Mouse (Mus musculus): Measurements from ENCODE around the gene Rab36. TPM values are rescaled to one million over a fixed set of nuclear protein-coding genes. Genes with fewer than 3 reads are reported as not detected.

The Rab36 gene
- total RNA-seq (2021), result 10 to 100 TPM; 23.7 to 23.9 TPM
- long read RNA-seq, experiment 1, partial matches to known transcripts, result 3 of 11 reads
- long read RNA-seq, experiment 1, other reads (novel, unspliced or antisense), result 4 of 11 reads
- long read RNA-seq, experiment 2, transcript Rab36-209 (11 exons, 2,620 nt), result major isoform, 5 of 15 reads
- long read RNA-seq, experiment 2, partial matches to known transcripts, result 3 of 15 reads
- long read RNA-seq, experiment 2, other reads (novel, unspliced or antisense), result 7 of 15 reads

DNA sequence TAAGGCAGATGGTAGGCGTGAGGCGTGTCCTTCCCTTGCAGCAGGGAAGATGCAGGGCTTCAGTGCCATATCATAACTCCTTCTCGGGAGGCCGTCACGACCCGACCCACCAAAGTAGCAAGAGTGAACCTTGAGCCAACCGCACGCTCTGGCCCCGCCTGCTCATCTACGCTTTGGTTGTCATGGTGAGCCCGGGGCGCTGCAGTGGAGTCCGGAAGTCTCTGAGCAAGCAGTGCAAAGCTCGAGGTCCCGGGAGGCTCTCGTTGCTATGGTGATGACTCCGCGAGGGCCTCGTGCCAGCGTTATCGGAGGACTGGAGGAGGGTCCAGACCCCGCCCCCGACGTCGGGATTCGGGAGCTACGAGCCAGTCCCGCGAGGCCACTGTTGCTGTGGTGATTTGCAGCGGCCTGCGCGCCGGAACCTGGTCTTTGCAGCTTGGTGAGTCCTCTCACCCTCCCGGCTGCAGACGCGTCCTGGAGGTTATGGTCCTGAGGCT is at the start of gene Rab36:
Gene Rab36, plus strand, starts transcription at position 176 of the 497 bp plus-strand sequence.
- peak; percentile 91 to 95 for DNase-seq (ENCODE audit: low spot score in 2 of 2)

DNA sequence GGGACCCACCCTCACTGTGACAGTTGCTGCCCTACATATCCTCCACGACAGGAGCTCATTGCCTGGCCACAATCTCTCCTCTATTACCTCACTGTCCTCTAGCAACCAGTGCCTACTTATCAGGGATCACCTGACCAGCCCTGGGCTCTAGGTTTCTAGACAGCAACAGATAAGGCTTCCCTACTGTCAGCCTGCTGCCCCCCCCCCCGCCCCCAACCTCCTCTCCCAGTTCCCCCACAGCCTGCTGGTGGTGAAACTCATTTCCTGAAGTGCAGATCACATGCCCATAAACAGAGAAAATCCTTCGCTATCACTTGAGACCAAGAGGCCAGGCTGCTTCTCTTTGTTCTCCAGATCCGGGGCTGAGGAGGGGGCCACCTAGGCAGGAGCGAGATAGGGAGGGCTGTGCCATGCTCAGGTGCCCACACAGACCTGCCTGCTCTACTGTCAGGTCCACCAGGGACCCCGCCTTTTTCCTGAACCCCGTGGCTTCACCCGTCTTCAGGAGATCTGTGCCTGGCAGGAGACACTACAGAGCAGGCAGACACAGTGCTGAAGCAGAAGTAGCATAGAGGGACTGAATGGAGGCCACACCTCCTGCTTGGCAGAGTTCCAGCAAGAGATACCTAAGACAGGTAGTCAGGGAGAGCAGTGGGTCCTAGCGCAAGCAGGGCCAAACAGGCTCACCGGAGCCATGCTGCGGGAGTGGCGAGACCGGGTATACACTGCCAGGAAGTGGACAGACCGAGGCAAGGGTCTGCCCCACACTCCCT is 49.0 kb upstream of the Rab36 start:
- no peak for DNase-seq (ENCODE audit: low spot score in 2 of 2)

DNA sequence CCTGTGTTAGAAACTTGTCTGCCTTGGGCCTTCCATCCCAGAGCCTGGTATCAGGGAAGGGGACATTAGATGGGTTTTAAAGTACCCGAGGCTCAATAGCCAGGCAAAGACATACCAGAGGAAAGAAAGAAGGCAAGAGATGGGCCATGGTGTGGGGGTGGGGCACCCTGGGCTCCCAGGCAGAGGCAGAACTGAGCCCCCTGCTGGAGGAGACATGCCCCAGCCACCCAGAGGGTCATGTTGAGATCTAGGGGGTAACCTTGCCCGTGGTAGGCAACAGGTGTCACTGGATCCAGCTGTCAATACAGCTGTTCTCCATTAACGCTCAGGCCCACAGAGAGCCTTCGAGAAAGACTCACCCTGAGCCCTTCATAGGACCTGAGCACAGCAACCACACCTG is 47.0 kb upstream of the Rab36 start:
- DNase-seq (ENCODE audit: low spot score in 2 of 2), result no peak

DNA sequence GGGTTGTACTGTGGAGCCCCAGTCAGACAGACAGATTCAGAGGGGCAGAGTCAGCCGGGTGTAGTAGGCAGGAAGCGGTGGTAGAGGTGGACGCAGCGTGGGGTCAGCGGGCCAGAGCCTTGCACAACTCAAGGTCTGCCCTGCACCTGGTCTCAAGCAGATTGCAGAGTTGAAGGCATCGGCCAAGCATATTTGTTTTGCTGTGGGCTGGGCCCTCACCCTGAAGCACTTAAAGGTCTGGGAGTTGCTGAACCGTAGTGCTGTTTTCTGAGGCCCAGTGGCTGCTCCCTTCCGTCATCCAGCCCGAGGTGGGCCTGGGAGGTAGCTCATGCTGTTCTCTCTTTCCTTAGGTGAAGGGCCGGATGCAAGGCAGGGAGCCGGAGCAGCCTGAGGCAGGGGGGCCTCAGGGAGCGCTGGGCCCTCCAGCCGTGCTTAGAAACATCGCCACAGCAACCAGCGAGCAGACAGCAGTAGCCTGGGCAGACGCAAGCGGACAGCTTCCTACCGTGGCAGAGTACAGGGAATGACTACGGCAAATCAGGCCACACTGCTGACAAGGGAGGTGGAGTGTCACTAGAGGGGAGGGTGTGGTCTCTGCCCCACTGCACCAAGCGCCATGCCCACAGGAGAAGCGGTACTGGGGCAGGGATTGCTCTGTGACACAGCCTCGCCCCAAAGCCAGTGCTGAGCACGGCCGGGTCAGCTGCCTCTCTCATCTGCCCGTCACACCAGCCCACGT is 46.1 kb upstream of the Rab36 start:
- DNase-seq (ENCODE audit: low spot score in 2 of 2), result no peak

DNA sequence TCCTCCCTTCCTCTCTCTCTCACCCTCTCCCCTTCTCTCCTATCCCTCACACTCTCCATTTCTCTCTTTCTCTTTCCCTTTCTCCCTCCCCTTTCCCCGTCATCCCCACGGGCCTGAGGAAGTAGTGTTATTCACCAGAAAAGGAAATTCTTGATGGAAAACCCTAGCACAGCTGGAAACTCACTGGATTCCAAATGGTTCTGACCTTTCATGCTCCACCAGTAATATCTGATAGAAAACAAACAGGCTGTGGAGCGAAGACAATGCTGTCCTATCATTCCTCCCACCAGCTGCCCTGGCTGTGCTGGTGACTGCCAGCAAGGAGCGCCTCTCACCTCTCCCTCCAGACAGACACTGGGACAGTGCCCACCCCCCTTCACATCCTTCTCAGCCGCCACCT is 42.0 kb upstream of the Rab36 start:
- no peak for DNase-seq (ENCODE audit: low spot score in 2 of 2)

DNA sequence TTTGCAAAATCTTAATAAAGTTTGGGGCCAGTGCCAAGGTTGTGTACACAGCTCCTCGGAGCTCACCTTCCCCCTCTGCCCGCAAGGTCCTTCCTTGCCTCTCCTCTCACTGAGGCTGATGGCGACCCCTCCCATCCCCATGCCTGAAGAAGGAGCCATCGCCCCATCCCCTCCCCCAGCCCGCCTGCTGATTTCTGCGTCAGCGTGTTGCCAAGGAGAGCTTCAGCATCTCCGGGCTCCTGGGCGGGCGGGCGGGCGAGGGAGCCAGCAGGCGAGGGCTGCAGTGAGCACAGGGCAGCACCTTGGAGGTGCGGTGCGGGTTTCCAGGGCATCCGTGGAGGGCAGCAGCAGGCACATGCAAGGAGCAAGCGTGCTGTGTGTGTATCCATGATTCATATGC is 41.5 kb upstream of the Rab36 start:
- no peak for DNase-seq (ENCODE audit: low spot score in 2 of 2)

DNA sequence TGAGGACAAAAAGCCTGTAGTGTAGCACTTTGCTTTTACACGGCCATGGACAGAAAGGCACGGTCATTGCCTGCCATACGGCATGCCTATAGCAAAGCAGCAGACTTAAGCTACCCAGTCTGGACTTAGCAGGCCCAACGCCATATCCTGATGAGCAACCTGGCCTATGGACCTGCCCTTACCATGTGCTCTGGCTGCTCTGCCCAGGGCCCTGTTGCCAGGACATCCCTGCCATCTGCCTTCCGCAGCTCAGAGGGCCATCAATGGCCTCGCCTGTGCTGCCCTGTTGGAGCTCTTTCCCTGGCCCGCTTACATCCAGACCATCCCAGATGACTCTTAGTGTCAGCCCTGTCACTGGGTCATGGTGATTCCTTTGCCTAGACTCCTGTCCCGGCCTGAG is 35.5 kb upstream of the Rab36 start:
- no peak for DNase-seq (ENCODE audit: low spot score in 2 of 2)

DNA sequence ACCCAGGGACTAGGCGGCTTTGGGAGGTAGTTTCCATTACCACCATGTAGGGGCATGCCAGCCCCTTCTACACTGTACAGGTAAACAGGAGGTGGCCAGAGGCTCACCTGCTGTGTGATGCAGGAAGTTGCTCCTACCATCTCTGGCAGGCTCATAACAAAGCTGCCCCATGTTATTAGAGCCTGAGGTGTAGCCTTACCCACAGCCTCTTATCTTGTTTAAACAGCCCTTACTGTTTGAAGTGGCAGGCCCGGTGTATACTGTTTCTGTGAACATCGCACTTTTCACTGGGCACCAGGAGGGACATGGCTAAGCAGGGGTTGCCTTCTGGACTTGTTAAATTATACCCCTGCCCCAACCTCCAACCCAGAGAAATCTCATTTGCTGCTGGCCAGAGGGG is 32.8 kb upstream of the Rab36 start:
- DNase-seq (ENCODE audit: low spot score in 2 of 2), result no peak

DNA sequence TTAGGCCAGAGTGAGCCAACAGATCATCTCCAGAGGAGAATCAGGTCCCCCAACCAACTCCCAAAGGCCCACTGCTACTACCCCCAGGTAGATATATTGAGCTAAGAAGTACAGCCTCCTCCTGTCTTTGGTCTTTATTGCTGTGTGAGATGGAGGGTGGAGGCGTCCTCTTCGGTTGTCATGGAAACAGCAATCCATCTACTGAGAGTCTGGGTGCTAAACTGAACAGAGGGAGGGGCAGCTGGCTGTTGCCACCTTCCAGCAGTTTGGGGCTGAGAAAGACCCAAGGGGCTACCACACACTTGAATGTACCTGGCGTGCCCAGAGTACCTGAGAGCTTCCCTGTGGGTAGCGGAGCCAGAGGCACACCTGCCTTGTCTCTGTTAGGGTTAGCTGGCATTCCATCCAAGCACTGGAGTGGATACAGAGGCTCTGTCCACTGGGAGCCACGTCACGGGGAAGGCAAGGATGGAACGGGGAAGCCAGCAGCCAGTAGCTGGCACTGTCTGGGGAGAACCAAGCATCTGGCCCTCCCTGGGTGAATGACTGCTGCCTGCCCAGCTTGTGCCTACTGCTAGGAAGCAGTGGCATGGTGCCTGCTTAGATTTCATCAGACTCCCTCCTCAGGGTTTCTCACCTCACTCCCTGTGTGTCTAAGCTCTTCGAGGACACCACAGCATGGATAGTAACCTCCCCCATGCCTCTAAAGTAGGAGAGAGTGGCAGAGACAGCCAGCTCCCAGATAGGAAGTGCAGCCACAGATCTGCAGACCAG is 29.8 kb upstream of the Rab36 start:
- DNase-seq (ENCODE audit: low spot score in 2 of 2), result no peak

DNA sequence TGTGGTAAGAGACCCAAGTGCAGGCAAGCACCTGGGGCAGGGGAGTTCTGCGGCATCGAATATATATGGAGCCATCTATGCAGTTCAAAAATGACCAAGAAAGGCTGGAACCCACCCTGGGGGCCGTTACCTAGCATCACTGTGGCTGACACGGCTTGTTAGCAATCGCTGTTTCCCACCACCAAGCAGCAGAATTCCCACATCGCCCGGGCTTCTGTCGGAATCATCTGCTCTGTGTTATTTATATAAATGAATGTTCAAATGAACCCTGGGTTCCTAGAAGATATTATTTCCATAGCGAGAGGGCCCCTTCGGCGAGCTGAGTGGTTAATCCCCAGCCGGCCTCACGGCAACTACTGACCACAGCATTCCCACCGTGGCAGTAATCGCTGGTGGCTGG is 26.2 kb upstream of the Rab36 start:
- DNase-seq (ENCODE audit: low spot score in 2 of 2), result no peak

DNA sequence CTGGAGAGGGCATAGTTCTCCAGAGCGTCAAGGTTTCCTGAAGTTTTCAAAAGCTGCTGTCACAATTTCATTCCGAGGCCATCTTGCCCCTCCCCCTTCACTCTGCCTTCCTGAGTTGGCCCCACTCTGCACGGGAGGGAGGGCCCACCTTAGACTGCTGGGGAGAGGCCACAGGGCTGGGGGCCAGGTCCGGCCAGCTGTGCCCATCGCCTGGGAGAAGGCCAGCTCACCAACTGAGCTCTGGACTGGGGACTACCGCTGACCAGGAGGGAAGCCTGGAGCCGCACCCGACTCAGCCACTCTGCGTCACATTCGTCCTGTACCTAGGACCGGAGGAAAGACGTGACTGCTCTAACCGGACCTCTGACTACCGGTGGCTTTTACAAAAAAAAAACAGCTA is 21.4 kb upstream of the Rab36 start:
- DNase-seq (ENCODE audit: low spot score in 2 of 2), result no peak

DNA sequence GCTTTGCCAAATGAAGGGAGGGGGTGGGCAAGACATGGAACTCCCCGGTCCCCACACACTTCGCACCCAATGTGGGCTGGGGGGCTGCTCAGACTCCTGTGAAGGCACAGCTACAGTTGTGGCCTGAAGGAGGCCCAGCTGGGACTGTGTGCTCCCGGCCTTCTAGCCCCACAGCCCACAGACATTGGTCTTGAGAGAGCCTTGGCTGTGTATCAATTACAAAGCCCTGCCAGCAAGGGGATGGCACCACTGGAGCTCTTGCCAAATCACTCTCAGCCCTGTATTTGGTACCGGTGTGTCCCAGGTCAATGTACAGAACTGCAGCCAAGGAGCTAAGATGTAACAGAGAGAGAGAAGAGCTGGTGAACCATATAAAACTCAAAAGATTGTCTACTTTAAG is 20.4 kb upstream of the Rab36 start:
- DNase-seq (ENCODE audit: low spot score in 2 of 2), result no peak

DNA sequence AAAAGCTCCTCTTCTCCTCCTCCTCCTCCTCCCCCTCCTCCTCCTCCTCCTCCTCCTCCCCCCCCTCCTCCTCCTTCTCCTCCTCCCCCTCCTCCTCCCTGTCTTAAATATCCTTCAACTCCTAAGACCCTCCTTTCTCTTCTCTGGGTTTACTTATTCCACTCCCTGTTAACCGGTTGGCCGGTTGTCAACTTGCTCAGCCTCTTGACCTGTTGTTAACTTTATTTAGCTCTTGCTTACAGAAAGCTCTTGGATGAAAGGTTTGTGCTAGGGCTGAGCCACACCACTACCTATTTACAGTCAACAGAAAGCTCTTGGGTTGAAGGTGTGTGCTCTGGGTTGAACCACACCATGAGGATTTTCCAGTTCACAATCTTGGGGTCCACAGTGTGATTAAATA is 16.6 kb upstream of the Rab36 start:
- DNase-seq (ENCODE audit: low spot score in 2 of 2), result no peak

DNA sequence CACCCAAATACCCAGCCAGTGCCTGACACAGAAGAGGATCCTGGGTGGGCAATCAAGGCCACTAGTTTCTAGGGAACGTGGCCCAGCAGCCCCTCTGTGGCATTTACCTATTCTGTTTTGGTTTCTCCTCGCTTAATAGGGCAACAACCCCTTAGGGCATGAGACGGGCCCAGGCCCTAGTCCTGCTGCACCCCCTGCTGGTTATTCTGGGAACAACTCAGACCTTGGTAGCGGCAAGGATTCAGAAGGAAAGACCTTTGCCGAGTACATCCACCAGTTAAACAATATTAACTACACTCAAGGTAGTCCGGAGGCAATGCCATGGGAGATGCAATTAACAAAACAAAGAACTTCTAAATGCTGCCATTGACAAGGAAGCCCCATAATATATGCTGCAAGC is 15.7 kb upstream of the Rab36 start:
- peak; percentile 38 to 66 for DNase-seq (ENCODE audit: low spot score in 2 of 2)

DNA sequence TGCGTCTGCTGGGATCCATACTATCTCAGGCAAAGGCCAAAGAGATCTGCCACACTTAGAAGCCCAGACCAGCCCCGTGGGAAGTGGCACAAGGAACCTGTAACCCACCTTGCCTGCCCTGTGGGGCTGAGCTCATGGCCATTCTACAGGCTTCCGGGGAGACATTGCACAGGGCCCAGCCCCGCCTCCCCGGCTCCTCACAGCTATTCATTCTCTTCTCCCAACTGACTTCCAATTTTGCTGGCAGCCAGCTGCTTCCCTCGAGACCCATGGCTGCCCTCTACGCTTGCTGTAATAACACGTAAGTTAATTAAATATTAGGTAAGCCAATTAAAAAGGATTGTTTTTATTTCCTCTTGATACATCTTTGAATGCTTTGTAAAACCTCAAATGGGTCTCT is 10.4 kb upstream of the Rab36 start:
- DNase-seq (ENCODE audit: low spot score in 2 of 2), result no peak

DNA sequence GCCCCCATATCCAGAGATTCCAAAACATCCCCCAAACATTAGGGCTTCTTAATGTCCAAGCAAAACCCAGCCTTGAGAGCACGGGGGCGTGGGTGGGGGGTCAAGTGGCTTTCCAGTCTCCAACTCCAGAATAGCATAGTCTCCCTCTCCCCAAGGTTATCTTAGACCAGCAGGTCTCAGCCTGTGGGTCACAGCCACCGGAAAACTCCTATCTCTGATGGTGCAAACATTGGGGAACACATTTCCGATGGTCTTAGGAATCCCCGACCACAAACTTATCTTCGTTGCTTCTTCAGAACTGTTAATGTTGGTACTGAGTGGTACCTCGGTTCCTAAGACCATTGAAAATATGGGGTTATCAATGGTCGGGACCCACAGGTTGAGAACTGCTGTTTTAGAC is 8.1 kb upstream of the Rab36 start:
- DNase-seq (ENCODE audit: low spot score in 2 of 2), result no peak

DNA sequence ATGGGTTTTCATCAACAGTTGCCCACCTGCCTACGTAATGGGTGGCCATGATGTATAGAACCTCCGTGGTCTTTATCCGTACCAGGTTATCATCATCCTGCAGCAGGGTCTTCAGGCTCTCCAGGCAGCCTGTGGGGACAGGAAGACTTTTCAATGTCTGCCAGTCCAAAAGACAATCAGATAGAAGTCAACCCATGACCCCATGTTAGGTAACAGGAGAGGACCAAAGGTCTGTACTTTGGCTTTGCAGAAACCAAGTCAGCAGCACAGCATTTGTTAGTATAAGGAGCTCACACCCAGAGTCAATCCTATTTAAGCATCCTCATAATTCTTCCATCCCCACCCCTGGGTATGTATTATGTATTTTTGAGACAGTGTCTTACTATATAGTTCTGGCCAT is 7.2 kb upstream of the Rab36 start:
- no peak for DNase-seq (ENCODE audit: low spot score in 2 of 2)

DNA sequence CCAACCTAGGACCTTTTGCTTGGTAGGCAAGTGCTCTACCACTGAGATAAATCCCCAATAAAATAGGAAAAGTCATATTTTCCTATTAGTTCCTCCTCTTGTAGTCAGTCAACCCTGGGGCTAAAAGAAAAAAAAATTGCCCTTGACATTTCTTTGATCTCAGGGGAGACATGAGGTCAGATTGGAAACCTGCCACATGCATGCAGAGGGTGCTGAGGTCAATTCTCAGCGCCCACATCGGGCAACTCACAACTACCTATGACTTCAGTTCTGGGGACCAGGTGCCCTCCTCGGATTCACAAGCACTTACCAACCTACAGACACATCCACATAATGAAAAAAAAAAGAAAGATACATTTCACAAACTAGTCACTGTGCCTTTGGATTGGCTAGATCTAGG is 6.6 kb upstream of the Rab36 start:
- no peak for DNase-seq (ENCODE audit: low spot score in 2 of 2)

DNA sequence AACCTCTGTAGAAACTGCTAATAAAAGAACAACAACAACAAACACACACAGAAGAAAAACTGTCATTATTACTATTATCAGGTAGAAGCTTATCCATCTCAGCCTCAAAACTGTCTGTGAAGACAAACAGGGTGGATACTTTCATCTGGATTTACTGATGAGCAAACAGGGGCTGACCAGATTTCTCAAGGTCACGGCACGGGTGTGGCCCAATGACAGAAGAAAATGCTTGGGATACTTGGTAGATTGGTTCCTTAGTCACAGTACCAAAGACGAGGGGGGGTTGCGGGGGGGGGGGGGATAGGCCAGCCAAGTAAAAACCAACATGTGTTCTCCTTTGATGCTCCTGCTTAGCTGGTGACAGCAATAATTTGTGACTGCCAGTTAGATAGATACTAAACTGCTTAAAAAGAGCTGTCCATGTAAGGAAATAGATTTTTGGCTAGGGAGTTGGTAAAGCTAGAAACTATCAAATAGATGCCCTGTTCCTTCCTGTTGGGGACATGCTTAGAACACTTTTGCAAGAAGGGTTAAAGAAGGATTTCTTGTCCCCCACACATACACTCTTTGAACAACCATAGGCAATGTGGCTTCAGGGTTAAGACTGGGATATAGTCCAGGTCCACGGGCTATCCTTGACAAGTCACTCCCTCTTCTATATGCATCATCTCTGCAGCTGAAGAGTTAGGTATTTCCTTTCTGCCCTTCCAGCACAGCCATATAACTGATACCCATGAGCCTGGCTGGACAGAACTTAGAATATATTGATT is 5.3 kb upstream of the Rab36 start:
- no peak for DNase-seq (ENCODE audit: low spot score in 2 of 2)

DNA sequence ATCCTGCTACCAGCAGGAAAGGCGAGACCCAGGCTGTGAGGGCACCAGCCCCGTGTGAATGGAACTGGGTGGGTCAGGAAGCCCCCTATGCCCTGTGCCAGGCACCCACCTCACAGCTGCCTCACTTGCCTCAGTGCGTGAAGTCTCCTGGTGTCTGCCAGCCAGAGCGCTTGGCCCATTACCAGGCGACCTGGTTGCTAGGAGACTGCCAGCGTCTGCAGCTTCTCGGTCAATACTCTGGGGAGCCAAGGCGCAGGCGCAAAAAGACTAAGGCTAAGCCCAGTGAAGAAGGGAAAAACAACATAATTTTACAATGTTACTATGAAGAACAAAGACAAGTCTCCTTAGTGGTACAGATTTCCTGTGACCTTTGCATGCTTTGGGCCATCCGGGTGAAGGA is 4.5 kb upstream of the Rab36 start, which contains the start of gene Rsph14:
Gene Rsph14, minus strand, starts transcription at position 192 of the 400 bp plus-strand sequence.
- peak; percentile 60 to 76 for DNase-seq (ENCODE audit: low spot score in 2 of 2)
